Mouse (Mus musculus) embryo, embryonic 11 days (tissue): ENCODE data around the gene Cog2.
A peak's percentile ranks its signal among the peaks of the same experiment; 100 is the strongest.

ENCODE experiments used
- DNase-seq: peaks from one replicate; pipeline ENCODE4 v3.0.0-alpha.2; 2015

The Cog2 gene

DNA sequence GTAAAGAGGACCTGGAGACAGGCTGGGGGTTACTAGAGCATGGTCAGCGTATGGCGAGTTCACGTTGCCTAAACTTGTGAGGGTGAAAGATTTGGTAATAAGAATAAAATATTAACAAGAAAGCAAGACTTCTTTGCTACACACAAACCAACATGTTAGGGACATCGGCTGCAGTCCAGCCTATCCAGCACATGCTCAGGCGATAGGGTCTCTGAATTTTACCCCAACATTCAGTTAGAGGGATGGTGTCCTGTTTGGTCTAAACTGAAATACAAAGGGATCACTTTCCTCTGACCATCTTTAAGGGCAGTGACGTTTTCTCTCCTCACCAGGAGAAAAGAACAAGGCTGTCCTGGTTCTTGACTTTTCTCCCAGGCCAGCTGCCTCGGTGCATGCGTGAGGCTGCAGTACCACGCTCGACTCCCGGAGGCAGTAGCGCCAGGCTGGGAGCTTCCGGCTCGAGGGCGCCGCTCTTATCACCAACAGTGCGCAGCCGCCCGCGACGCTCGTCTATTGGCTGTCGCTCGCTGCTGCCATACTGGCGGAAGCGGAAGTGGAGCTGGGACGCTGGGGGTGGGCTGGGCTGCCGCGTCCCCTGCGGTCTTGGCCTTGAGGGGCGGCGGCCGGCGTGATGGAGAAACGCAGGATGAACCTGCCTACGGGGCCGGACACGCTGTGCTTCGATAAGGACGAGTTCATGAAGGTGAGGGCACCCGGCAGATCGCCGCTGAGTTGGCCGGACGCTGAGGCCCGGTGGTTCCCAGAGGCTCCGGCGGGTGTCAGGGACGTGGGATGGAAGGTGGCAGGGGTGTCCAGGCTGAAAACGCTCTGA is at the start of gene Cog2:
TSS of gene Cog2 (plus strand) at position 519 of the 832 bp plus-strand sequence.
- peak; percentile 98 for DNase-seq

DNA sequence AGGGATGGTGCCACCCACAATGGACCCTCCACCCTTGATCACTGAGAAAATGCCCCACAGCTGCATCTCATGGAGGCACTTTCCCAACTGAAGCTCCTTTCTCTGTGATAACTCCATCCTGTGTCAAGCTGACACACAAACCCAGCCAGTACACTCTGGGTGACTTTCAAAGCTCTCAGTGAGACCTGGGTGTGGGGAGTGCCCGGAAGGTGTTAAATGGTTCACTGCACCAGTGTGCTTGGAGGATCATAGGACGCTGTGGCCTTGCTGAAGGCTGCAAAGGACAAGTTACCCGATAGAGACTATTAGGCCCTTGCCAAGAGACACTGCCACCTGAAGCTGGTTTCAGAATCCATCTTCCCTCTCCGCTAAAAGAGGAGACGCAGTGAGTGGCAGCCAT is 44.9 kb upstream of the Cog2 start:
- no peak for DNase-seq

DNA sequence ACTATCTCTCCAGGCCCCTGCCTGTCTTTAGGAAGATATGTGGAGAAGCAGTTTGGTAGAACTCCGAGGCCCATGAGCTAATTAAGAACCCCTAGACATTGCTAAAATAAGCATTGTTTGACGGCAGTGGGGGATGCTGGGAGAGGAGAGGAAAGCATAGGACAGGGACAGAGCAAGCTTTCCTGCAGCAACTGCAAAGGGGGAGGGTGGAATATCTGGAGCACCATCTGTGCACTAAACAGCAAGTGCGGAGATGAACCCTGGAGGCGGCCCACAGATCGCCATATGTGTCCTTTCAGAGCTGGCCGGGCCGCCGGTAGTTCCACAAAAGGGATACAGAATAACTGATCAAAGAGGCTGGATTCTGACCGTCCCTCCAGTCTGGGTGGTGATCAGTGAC is 43.9 kb upstream of the Cog2 start:
- DNase-seq, result peak; percentile 23

DNA sequence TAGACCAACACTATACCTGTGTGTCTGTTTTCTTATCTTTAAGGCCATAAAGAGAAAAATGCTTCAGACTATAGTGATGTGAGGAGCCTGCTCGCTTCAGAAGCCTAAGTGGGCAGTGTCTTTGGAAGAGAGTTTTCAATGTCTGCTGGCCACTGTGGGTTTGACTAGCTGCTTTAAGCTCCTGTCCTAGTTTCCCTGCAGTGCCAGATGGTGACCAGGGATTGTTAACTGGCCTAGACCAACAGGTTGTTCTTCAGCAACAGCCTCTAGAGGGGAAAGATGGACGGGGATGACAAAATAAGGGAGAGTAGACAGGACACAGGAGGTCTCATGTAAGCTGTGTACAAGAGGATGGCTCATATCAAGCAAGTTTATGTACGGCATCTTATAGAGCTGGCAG is 41.3 kb upstream of the Cog2 start:
- DNase-seq, result no peak

DNA sequence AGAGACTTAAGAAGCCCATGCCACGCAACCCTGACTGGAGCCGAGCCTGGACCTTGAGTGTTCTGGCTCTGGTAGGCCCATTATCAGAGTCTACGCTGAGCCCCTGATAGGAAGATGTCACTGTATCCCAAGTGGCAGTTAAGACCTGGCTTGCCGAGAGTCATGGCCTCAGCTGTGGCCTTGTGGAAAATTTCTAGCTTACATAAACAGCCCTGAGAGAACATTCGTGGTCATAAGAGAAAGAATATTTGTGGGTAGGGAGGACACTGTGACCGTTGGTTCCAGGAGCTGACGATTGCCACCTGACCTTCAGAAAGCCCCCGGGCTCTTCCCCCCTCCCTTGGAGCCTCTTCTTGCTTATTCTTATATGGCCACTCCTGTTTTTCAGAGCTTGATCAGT is 40.2 kb upstream of the Cog2 start:
- DNase-seq, result no peak

DNA sequence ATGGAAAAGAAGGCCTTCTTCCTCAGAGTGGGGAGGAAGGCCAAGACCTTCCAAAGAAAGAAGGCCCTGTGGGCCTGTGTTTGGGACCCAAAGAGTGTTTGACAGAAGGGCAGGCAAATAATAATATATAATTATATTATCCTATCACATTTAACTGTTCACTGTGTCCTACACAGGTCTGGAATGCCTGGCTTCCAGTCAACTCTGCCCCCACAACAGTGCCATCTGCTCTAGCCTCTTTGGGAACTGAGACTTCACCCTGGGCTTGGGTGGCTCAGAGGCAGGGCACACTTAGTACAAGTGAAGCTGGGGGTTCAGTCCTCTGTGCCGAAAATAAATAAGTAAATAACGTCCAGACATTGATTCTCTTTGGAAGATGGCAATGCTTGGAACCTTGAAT is 37.8 kb upstream of the Cog2 start:
- no peak for DNase-seq

DNA sequence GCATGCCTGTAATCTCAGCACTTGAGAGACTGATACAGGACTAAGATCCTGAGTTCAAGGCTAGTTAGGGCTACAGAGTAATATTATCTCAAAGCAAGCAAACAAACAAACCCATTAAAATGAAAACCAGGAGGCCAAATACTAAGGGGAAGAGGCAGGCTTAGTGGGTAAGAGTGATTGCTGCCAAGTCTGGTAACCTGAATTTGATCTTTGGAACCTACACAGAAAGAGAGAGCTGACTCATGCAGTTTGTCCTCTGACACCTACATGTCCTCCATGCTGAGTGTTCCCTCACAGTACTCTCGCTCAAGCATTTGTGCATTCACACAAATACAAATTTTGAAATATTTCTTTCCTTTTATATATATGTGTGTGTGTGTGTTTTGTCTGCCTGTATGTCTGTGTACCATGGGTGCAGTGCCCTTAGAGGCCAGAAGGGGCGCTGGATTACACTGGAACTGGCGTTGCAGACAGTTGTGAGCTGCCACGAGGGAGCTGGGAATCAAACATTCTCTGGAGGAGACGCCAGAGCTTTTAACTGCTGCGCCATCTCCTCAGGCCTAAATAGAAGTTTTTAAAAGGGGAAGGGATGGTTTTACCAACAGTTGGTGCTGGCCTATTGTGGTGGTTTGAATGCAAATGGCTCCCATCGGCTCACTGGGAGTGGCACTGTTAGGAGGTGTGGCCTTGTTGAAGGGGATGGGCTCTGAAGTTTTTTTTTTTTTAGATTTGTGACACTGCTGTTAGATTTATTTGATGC is 37.0 kb upstream of the Cog2 start:
- DNase-seq, result no peak

DNA sequence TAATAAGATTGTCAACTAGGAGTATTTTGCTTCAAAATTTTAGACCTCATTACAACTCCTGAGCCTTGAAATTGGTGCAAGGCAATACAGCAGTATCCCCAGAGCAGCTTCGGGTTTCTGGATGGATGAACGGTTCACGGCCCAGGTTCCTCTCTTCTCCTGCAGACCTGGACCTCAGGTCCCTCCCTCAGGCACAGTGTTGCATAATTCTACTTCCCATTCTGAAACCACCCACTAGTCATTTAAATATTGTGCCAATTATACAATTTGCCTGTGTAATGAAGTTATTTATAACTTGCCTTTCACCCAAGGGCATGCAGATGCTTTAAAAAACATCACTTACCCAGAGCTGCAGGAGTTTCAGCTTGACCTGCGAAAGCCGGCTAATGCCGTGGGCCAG is 31.3 kb upstream of the Cog2 start:
- no peak for DNase-seq

DNA sequence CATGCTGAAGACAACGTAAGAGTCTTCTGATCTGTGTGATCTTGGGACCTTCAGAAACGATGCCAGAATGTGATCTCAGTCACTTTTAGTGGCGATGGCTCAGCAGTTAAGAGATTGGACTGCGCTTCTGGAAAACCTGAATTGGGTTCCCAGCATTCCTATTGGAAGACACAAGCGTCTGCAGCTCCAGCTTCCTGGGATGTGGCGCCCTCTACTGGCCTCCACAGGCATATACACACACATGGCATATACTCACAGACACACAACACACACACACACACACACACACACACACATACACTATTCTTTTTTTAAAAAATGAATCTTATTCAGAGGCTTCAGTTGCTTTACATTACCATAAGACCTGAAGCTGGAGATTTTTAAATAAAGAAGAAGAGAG is 30.8 kb upstream of the Cog2 start:
- DNase-seq, result no peak

DNA sequence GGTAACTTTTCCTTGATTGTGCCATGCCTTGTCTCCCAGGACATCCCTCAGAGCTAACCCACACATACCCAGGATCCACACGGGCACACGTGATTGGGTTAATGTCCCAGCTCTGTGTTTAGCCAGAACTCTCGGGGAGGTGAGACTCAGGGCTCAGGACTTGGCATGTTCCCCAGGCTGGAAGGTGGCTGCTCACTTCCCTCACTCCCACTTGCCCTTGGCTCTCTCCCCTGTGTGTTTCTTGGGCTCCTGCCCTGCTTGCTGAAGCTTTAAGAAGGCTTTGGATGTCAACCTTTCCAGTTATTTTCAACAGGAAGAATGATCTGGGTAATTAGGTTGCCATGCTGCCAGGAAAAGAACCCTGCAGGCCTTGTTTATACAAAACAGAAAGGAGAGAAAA is 26.2 kb upstream of the Cog2 start:
- no peak for DNase-seq

DNA sequence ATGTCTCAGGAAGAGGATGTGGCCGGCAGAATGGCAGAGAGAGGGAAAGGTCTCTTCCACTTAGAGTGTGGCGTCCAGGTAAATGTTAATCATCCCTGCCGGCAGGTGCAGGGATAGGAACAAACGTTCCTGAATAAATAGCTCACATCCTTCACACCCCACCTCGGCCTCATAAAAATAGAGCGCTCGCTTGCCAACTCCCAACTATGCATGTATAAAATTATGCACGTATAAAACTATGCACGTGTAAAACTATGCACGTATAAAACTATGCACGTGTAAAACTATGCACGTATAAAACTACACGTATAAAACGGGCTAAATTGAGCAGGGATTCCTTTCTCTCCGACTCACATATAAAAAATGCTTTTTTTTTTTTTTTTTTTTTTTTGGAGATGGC is 25.6 kb upstream of the Cog2 start:
- no peak for DNase-seq

DNA sequence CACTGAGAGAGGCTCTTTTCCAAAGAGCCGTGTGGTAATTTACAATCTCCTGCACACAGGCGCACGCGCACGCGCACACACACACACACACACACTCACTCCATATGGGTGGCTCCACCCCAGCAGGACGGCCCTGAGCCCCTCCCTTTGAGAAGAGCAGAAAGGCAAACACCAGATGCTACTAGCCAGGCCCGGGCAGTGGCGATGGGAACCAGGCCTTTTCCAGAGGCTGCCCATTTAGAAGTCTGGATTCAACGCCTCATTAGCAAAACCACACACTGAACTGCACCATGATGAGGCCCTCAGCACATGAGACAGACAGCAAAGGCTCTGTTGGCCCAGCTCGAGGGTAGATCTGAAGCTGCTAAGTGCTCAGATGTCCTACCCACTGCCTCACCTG is 24.9 kb upstream of the Cog2 start:
- DNase-seq, result peak; percentile 27

DNA sequence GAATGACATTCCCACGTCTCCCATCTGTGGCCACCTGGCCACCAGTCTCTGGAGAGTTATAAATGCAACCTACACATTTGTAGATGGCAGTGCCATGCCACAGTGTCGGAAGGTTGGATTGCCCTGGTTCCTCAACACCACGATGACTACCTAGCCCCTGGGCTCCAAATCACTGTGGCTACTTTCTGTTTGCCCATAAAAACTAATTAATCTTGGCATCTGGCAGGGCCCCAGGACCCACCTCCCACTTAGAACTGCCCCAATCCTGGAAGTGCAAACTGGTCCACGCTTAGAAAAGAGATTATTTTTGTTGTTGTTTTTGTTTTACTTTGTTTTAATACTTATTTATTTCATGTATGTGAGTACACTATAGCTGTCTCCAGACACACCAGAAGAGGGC is 24.3 kb upstream of the Cog2 start:
- DNase-seq, result no peak

DNA sequence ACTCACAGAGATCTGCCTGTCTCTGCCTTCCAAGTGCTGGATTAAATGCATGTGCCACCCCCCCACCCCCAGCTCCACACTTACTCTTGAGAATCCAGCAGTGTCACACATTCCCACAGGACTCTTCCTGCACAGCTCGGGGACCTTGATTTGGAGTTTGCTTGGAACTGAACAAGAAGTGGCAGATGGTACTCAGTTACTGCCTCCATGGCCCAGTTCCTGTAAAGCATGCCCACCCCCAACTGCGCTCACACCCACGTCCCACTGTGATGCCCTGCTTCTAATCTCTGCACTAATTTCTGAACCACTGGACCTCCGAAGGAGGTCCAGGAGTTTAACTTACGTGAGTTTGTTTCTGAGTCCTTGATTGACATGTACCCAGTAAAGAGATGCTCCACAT is 23.7 kb upstream of the Cog2 start:
- DNase-seq, result no peak

DNA sequence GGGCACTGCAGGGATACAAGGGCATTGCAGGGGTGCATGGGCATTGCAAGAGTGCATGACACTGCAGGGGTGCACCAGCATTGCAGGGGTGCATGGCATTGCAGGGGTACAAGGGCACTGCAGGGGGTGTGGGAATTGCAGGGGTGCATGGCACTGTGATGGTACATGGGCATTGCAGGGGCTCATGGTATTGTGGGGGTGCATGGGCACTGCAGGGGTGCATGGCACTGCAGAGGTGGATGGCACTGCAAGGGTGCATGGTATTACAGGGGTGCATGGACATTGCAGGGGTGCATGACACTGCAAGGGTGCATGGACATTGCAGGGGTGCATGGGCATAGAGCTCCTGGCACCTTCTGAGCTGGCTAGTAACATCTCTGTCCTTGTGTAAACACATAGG is 22.2 kb upstream of the Cog2 start:
- DNase-seq, result no peak

DNA sequence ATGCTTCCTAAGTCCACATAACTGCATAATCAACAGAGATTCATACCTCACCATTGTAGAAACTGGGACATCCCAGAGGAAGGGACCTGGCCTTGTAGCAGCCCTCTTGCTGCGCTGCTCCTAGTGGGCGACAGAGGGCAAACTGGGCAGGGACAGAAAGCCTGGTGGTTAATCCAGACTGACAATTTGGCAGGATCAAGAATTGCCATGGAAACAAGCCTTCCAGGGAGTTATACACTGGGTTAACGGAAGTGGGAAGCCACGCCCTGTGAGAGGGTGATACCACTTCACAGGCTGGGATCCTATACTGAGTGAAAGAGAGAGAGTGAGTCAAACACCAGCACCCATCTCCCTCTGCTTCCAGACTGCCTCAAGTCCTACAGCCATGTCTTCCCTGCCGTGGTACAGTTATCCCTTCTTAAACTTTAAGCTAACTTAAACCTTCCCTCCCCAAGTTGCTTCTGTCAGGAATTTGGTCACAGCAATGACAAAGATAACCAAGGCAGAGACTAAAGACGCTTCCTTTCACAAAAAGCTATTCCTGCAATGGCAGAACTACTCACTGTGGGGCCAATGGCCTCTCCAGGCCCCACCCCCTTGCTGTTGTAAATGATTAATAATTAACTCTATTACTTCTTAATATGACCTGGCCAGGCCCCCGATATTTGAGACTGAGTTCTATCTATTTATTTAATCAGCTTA is 21.2 kb upstream of the Cog2 start:
- DNase-seq, result no peak

DNA sequence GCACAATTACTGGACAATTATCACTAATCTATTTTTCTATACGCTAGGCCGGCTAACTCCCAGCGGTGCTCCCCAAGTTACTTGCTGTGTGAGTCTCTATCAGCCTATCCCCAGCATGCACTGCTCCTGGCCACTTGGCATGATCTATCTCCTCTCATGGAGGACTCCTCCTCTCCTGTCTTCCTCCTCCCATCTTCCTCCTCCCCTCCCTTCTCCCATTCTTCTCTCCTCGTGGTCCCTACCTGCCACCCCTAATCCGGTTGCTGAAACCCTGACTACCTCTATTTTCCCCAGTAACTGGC is 20.7 kb upstream of the Cog2 start:
- DNase-seq, result no peak

DNA sequence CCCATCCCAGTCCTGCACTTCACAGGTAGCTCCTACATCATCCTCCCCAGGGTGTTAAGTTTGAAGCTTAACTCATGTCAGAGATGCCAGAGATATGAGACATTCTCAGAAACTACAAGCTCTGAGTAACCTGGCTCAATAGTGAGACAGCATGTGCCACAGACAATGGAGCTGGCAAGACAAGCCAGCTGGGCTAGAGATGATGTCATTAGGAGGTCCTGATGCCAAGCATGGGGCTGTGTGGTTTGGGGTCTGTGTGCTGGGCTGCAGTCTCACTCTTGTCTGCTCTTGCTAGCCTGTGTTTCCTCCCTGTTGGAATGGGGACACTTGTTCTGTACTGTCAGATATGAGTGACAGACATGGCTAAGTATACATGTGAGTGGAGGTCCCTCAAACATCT is 14.9 kb upstream of the Cog2 start:
- no peak for DNase-seq

DNA sequence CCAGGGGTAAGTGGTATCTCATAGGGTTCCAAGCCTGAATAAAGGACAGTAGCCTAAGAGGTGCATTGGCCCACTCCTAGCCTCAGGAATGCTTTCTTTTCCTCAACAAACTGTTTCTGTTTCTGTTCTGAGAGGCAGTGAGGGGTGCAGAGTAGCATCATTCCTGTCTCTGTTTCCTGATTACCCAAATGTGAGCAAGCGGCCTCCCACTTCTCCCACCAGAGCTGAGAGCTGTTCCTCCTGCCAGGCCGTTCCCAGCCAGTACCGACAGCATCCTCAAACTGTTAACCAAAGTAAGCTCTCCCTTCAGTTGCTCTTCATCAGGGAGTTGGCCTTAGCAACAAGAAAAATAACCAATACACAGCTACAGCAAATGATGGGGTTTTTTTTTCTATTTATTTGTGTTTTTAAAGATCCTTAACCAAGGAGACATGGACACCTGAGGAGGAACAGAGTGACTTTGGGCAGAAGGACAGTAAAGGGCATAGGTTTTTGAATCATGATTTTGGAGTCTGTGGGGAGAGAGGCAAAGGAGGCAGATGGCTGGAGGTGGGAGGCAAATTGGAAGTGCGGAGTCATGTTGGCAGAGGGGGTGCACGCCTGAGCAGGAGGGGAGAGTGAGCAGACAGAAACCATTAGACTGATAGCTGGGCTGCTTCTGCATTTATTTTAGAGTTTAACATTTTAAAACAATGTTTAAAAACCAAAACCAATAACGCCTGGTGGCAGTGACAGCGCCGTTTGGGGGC is 12.8 kb upstream of the Cog2 start:
- DNase-seq, result no peak

DNA sequence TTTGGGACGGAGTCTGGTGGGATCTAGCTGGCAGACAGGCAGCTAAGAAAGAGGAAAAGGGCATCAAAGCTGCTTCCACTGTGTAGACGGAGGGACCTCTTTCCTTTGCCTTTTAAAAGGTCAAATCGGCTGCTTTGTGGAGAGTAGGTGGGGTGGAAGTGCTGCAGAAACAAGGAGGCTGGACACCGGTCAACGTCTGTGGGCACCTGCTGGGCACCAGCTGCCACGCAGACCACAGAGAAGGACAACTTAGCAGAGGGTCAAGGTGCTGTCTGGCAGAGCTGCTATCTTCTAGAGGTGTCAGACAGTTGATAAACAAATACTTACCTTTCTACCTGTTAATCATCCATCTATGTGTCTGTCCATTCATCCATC is 12.3 kb upstream of the Cog2 start:
- DNase-seq, result no peak

DNA sequence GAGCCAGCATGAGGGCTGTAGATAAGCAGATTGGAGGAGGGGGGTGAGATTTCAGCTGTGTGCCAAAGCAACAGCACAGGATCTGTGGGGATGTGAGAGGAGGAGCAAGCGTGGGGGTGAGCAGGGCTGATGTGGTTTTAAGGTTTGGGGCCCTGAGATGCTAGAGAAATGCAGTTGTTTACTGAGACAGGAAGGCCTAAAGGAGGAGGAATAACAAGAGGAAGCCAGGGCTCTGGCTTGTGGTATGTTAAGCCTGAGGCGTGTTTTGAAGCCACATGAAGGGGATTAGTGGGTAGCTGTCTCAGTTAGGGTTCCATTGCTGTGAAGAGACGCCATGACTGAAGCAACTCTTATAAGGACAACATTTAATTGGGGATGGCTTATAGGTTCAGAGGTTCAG is 11.4 kb upstream of the Cog2 start:
- DNase-seq, result no peak

DNA sequence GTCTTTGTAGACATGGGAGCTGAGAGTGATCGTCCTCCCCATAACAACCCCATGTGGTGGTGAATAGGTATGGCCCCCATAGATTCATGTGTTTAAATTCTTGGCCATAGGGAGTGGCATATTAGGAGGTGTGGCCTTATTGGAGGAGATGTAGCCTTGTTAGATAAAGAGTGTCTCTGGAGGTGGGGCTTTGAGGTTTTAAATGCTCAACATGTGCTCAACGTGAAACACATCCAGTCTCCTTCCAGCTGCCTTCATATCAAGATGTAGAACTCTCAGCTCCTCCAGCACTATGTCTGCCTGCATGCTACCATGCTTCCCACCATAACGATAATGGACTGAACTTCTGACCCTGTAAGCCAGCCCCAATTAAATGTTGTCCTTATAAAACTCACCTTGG is 4.5 kb upstream of the Cog2 start:
- no peak for DNase-seq

DNA sequence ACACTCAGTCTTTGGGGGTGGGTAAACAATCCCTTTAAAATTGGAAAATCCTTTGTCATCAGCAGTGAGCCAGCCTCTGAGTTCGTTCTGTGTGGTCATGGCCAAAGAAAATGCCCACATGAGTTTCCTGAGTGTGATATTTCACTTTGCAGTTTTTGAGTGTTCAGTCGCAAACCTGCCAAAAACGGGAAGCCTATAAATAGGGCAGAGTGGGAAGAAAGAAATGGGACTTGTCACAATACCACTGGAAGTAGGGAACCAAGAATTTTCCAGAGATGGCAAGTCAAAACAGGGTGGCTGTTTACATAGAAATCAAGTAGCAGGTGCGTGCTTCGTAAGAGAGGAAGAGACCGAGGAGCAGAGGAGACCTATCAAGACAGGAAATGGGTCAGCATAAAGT is 4.0 kb upstream of the Cog2 start:
- no peak for DNase-seq

DNA sequence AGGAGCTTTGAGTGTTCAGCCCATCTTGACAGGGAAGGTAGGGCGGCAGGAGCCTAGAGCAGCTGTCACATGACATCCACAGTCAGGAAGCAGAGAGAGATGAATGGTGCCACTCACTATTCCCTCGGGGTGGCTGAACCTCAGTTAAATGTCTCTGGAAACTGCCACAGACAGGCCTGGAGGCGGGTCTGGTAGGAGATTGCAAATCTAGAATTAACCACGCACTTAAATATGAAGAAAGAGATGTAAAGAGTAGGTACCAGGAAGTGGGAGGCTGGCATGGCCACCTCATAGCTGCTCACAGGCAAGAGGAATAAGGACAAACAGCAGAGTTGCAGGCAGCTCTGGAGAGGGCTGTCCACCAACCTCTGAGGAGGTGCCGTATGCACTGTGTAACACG is 3.4 kb upstream of the Cog2 start:
- DNase-seq, result no peak
